Mouse (Mus musculus) large intestine, adult 2 months (tissue): ENCODE data around the gene Degs1. TPM values are rescaled to one million over a fixed set of nuclear protein-coding genes. Genes with fewer than 3 reads are reported as not detected.

Experiments used
- DNase-seq: peaks from one replicate; pipeline ENCODE4 v3.0.0-alpha.2; 2012; ENCODE audit warnings: low read depth, low spot score
- WGBS: fragments of 180-500 bp; shearing (Covaris S2); methylation state at CpG from one replicate; pipeline ENCODE4 v1.1.7; 2018; 5-methylcytosine and 5-hydroxymethylcytosine counted together
- polyA plus RNA-seq: library from polyadenylated mRNA; depleted of rRNA; stranded (reverse); fragments of >200 nt; gene quantifications from 2 replicates; pipeline ENCODE4 v1.2.3, GENCODE M21; 2012

Gene Degs1
- polyA plus RNA-seq, 1 experiment = 22.7 TPM

- 31% methylated on average over 7 of the region's 7 CpGs for WGBS
- DNase-seq = no peak
These were observed 627 bp upstream of the Degs1 start for GRCm38 (mm10) chr1:182283231-182283630.

GRCm38 (mm10) chr1:182281251-182281711, 1.3 kb downstream of the Degs1 start:
- DNase-seq = peak; percentile 8
- 17% methylated on average over 9 of the region's 9 CpGs for WGBS

GRCm38 (mm10) chr1:182280577-182280976, 2.0 kb downstream of the Degs1 start:
- no peak for DNase-seq
- WGBS = 82% methylated on average over 11 of the region's 11 CpGs

- WGBS = 83% methylated on average over 6 of the region's 6 CpGs
These were observed 2.6 kb downstream of the Degs1 start for GRCm38 (mm10) chr1:182280046-182280445.

GRCm38 (mm10) chr1:182279436-182279835, 3.2 kb downstream of the Degs1 start:
- DNase-seq = no peak
- 88% methylated on average over 4 of the region's 4 CpGs for WGBS

More at GRCm38 (mm10) chr1:182280046-182280445, 2.6 kb downstream of the Degs1 start:
- DNase-seq = no peak

- 85% methylated on average over 6 of the region's 6 CpGs for WGBS
- no peak for DNase-seq
These were observed 7.5 kb downstream of the Degs1 start for GRCm38 (mm10) chr1:182275109-182275508.

GRCm38 (mm10) chr1:182271632-182272031, 11.0 kb downstream of the Degs1 start:
- WGBS = 53% methylated on average over 5 of the region's 5 CpGs
- DNase-seq = no peak

GRCm38 (mm10) chr1:182271130-182271529, 11.5 kb downstream of the Degs1 start:
- no peak for DNase-seq
- 89% methylated on average over 5 of the region's 5 CpGs for WGBS

GRCm38 (mm10) chr1:182268317-182268716, 14.3 kb downstream of the Degs1 start:
- peak; percentile 57 for DNase-seq
- WGBS = 34% methylated on average over 4 of the region's 4 CpGs

GRCm38 (mm10) chr1:182266028-182266525, 16.5 kb downstream of the Degs1 start:
- 90% methylated on average over 11 of the region's 11 CpGs for WGBS
- no peak for DNase-seq

GRCm38 (mm10) chr1:182256041-182256680, 26.4 kb downstream of the Degs1 start:
- 35% methylated on average over 11 of the region's 11 CpGs for WGBS
- peak; percentile 74 for DNase-seq

GRCm38 (mm10) chr1:182255031-182255430, 27.6 kb downstream of the Degs1 start:
- no peak for DNase-seq
- WGBS = 43% methylated on average over 11 of the region's 11 CpGs

GRCm38 (mm10) chr1:182254618-182255017, 28.0 kb downstream of the Degs1 start:
- 57% methylated on average over 8 of the region's 8 CpGs for WGBS
- DNase-seq = no peak

GRCm38 (mm10) chr1:182253756-182254534, 28.7 kb downstream of the Degs1 start:
- DNase-seq = no peak
- WGBS = 86% methylated on average over 12 of the region's 12 CpGs

GRCm38 (mm10) chr1:182252534-182253171, 30.0 kb downstream of the Degs1 start:
- DNase-seq = no peak
- 90% methylated on average over 10 of the region's 10 CpGs for WGBS

GRCm38 (mm10) chr1:182250734-182251133, 31.9 kb downstream of the Degs1 start:
- DNase-seq = no peak
- WGBS = 35% methylated on average over 4 of the region's 4 CpGs

GRCm38 (mm10) chr1:182249298-182249697, 33.3 kb downstream of the Degs1 start:
- 39% methylated on average over 8 of the region's 8 CpGs for WGBS
- DNase-seq = no peak

GRCm38 (mm10) chr1:182245003-182245402, 37.6 kb downstream of the Degs1 start:
- no peak for DNase-seq
- WGBS = 89% methylated on average over 5 of the region's 5 CpGs

GRCm38 (mm10) chr1:182238056-182238703, 44.4 kb downstream of the Degs1 start:
- 25% methylated on average over 7 of the region's 7 CpGs for WGBS
- no peak for DNase-seq

- DNase-seq = no peak
- WGBS = 50% methylated on average over 1 of the region's 1 CpGs
These were observed 45.2 kb downstream of the Degs1 start for GRCm38 (mm10) chr1:182237386-182237785.
